Mouse (Mus musculus): ENCODE measurements around the gene Fam205a3.
"Not testable (repeated sequence)": the region's sequence is repeated elsewhere in the genome, so short reads cannot be mapped to it uniquely, and the experiment has no call there.

The Fam205a3 gene

DNA sequence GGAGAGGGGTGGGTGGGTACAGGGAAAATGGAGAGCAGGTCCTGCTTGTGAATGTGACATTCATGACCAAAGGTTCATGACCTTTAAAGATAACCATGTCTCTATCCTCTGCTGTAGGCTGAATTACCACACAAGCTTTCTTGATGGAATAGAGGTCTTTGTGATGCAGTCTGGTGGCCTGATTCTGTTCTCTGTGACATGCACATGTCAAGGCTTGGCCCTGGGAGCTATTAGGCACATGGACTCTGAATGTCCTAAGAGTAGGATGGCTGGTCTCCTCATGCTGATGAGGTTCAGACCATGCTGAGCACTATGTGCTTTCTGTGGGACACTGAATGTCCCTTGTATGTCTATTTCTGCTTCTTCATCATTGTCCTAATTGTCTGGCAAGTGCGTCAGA, at the start of gene Fam205a3:
Gene Fam205a3, plus strand, starts transcription at position 301 of the 400 bp plus-strand sequence.
- not testable (repeated sequence) for DNase-seq (ENCODE audit: low read depth, low spot score)

GRCm38 (mm10) chr4:42293967-42294366, 24.2 kb upstream of the Fam205a3 start, which contains the start of gene Gm21953:
Gm21953 (plus strand) TSS chr4:42294267.
- DNase-seq (ENCODE audit: low read depth, low spot score) = not testable (repeated sequence)
